Mouse (Mus musculus) c-Kit-positive CD71-positive TER-119-positive erythroid progenitor cells, embryonic 14.5 days (primary cell): ENCODE data around the gene Supt4a.
A peak's percentile ranks its signal among the peaks of the same experiment; 100 is the strongest.

Source experiments
- DNase-seq: peaks from one replicate; pipeline ENCODE4 v3.0.0-alpha.2; 2013; ENCODE audit warnings: low spot score

Gene Supt4a

DNA sequence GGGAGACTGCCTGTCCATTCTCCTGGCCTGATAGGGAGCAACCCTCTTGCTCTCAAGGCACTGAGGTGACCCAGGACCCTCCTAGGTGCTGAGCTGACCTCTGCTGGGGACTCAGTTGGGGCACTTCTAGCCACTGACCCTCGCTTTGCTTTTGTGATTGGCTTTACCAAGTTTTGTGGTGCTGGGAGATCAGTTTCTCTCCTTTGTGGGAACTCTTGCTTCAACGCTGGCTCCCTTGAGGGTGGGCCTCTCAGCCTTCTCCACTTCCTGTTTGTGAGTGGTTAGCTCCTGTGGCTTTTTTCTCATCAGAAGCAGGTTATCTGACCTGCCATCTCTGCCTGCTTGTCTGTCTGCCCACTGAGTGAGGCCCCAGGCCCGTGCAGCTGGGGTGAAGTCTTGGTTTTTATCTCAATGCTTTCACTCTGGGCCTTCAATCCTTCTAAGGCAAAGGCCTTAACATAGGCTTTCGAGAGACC lies 14.2 kb downstream of the Supt4a start:
- peak; percentile 65 for DNase-seq

- DNase-seq, result no peak
Measured at GRCm38 (mm10) chr11:87752307-87752706, 15.0 kb downstream of the Supt4a start.

- DNase-seq, result peak; percentile 51
Measured at GRCm38 (mm10) chr11:87753255-87753654, 15.9 kb downstream of the Supt4a start.

- DNase-seq, result no peak
Measured at GRCm38 (mm10) chr11:87753891-87754501, 16.6 kb downstream of the Supt4a start.

- no peak for DNase-seq
Measured at GRCm38 (mm10) chr11:87754603-87755002, 17.3 kb downstream of the Supt4a start.

DNA sequence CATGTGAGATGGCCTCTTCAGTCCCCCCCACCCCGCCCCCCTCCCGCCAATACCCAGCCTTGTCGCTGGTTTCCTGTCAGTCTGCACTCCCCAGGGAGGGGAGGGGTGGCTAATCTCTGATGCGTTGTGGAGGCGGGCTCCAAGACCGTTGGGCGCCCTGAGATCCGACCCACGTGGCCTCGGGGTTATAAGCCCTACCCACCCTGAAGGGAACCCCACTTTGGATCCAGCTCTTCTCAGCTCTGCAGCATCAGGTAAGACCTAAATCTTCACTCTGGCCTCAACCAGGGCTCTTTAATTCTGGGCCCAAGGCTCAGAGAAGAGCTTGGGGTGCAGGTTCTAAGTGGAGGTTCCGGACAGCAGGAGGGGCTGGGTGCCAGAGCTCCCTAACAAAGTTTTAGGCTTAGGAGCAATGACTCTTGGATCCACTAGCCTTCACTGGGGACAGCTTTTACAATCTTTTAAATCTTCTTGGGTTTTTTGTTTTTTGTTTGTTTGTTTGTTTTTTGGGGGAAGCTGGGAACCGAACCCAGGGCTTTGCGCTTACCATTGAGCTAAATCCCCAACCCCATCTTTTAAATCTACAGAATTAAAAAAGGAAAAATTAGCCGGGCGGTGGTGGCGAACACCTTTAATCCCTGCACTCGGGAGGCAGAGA lies 18.1 kb downstream of the Supt4a start:
- peak; percentile 97 for DNase-seq

GRCm38 (mm10) chr11:87756251-87756820 lies 19.0 kb downstream of the Supt4a start:
- DNase-seq, result peak; percentile 72

GRCm38 (mm10) chr11:87757001-87757954 lies 19.9 kb downstream of the Supt4a start:
- no peak for DNase-seq

- DNase-seq, result peak; percentile 72
Measured at GRCm38 (mm10) chr11:87758161-87758911, 21.0 kb downstream of the Supt4a start.

DNA sequence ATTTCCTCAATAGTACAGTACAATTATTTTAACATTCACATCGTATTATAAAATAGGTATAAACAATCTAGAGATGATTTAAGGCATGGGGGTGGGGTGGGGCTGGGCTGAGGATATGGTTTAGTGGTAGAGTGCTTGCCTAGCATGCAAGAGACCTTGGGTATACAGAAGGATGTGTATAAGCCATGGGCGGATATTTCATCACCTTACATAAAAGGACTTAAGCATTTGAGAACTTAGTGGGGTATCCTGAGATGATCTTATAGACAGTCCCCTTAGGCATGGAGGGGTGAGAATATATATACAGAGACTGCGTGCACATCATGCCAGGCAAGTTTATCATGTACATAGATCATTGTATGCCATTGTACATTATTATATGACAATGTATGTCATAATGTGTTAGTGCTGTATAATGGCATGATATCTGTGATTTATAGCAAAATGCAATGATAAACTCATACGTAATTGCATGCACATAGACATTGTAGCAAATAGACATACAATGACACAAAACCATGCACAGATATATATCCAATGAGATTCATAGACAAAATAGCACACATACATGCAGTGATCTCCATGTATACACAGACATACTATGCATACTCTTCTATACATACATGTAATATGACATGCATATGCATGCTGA lies 21.7 kb downstream of the Supt4a start:
- DNase-seq, result no peak

GRCm38 (mm10) chr11:87759609-87760005 lies 22.3 kb downstream of the Supt4a start:
- peak; percentile 80 for DNase-seq

DNA sequence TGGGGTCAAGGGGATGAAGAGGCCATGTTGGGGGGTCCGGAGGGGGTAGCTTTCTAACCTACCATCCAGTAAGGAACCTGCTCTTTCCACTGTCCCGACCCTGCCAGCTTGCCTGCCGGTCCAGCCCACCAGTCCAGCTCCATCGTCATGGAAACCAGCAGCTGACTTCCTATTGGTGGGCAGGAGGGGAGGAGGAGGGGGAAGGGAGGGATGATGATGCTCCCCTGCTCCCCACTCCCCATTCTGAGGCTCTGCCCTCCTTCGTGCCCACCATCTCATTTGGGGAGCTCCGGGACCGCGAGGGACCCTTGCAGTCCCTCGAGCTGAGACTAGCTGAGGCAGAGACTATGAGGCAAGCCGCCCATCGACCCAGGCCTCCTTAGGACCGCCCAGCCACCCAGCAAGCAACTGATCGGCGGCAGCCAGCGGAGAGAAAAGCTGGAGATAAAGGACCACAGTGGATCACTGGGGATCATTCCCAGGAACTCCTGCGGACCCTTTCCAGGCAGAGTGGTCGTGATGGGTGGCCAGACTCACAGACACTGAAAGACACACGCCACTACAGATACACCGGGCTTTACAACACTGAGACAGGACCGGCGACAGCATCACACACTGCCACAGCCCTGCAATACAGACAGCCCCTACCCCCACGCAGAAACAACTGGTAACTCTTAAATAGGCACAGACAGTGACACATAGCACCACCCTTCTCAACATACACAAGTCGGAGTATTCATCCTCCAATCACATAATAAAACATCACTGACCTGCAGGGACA lies 23.1 kb downstream of the Supt4a start, which contains the start of gene Tspoap1:
Tspoap1 (plus strand) TSS at position 241 of the 781 bp plus-strand sequence.
- DNase-seq, result no peak

GRCm38 (mm10) chr11:87761181-87761721 lies 23.9 kb downstream of the Supt4a start:
- DNase-seq, result no peak

DNA sequence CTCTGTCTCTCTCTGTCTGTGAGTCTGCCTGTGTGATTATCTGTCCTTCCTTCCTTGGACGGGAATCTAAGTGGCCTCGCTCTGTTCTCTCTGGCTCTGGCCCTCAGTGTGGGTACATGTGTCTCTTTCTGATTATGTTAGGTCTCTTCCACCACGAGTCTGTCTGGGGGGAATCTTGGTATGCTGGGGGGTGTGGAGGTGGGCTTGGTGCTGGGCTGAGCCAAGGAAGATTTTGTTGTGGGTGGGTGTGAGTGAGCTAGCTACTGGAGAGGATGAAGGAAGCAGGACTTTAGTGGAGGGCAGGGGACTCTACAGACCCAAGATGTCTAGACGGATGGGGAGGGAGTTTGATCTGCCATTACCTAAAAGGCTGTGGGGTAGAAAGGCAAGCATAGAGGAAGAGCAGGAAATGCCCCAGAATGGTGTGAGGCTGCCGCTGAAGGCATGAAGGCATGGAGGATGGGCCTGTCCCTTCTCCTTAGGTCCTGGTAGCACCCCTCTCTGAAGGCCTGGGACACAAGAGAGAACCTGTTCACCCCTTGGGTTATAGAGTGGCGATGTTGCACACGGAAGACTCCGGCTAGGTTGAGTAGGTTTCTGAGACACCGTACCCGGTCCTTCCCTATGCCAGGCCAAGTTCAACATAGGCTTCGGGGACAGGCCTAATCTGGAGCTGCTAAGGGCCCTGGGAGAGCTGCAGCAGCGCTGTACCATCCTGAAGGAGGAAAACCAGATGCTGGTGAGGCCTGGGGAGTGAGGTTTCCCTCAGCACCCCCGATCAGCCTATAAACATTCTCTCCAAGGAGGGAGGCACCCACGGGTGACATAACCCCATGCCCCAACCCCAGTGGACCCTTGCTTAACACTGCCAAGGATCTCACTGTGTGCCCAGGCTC lies 24.7 kb downstream of the Supt4a start:
- DNase-seq, result no peak

DNA sequence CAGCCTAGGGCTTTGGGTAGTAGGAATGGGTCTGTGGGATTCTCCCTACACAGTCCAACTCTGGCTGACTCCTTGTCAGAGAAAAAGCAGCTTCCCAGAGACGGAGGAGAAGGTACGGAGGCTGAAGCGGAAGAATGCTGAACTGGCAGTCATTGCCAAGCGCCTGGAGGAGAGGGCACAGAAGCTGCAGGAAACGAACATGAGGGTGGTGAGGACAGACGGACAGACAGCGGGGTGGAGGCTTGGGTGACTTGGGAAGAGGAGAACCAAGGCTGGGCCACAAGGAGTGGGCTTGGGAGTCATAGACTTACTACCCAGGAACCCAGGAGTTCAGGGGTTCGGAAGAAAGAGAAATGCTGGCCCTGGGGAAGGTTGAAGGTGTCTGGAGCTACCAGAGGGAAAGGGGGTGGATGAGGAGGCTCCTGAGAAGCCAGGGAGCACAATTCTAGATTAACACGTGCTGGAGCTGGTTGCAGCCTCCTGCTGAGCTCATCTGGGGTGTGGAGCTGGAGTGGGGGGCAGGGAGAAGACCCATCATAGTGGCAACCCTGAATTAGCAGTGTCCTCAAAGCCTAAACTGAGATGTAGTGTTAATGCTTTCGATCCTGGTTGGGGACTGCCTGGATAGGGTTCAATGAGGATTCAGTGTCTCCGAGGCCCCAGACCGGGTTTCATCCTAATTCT lies 25.5 kb downstream of the Supt4a start:
- no peak for DNase-seq

GRCm38 (mm10) chr11:87763511-87763987 lies 26.2 kb downstream of the Supt4a start:
- DNase-seq, result no peak

GRCm38 (mm10) chr11:87763988-87764876 lies 26.9 kb downstream of the Supt4a start:
- no peak for DNase-seq
